Mouse (Mus musculus) left cerebral cortex, postnatal 36 days (tissue): Measurements from ENCODE around the gene Crybb1. TPM values are rescaled to one million over a fixed set of nuclear protein-coding genes. Genes with fewer than 3 reads are reported as not detected.

ENCODE experiments used
- DNase-seq, 2 experiments: peaks; one replicate each; pipeline ENCODE4 v3.0.0; 2021 to 2022; ENCODE audit warnings: low spot score in 2 of 2, mixed read lengths in 1 of 2
- intact Hi-C: fragments of 180-260 bp; cut with DNase I; formaldehyde crosslinking; loops from one replicate; pipeline ENCODE4 v1.15.1; 2025
- total RNA-seq, 2 experiments: library from RNA; stranded (reverse); gene quantifications; 2 replicates each; pipeline ENCODE4 v1.2.3; 2021

The Crybb1 gene
- total RNA-seq, 2 experiments from 2014 or later: 7.1 to 10.0 TPM

- intact Hi-C loops: no loop called here
- DNase-seq: no peak
Observed at GRCm38 (mm10) chr5:112295564-112295963, 39.9 kb downstream of the Crybb1 start.

GRCm38 (mm10) chr5:112296404-112297181 lies 41.0 kb downstream of the Crybb1 start:
- no peak for DNase-seq

GRCm38 (mm10) chr5:112297257-112297656 lies 41.6 kb downstream of the Crybb1 start:
- intact Hi-C loops: no loop called here
- no peak for DNase-seq

More at GRCm38 (mm10) chr5:112296404-112297181, 41.0 kb downstream of the Crybb1 start:
- intact Hi-C loops: no loop called here

DNA sequence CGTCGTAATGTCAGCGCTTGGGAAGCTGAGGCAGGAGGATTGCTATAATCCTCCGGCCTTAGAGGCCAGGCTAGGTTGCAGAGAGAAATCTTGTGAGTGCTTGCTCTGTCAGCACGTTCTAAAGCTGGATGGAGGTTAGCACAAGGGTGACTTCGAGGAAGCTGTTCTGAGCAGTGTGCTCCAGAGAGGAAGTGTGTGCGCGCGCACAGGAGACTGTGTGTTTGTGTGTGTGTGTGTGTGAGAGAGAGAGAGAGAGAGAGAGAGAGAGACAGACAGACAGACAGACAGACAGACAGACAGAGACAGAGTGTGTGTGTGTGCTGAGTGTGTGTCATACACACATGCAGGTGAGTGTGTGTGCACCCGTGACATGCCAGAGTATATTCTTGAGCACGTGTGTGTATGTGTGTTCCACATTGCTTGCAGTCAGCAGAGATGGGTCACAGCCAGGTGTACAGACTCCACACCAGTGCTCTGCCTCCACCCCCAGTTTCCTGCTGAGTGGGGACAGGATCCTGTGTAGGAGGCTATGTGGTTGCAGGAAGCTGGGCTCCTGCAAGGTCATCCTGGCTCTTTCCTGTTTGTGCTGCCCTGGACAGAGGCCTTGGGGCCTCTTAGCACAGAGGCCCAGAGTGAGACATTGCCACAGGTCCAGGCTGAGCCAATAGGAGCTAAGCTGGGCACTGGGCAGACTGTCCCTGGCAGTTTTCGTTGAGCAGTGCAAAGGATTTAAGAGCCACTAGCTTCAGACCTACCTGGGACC lies 42.8 kb downstream of the Crybb1 start:
- intact Hi-C loops: no loop called here

GRCm38 (mm10) chr5:112299399-112299798 lies 43.8 kb downstream of the Crybb1 start:
- no peak for DNase-seq
- intact Hi-C loops: no loop called here

More for the DNA sequence above, 42.8 kb downstream of the Crybb1 start:
- no peak for DNase-seq

DNA sequence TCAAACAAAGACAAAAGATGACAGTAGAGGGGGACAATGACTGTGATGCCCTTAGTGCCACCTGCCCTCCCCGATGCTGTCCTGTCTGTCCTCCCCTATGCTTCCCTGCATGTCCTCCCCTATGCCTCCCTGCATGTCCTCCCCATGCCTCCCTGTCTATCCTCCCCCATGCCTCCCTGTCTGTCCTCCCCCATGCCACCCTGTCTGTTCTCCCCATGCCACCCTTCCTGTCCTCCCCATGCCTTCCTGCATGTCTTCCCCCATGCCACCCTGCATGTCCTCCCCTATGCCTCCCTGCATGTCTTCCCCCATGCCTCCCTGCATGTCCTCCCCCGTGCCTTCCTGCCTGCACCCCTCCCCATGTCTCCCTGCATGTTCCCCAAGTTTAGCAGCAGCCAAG lies 44.5 kb downstream of the Crybb1 start:
- intact Hi-C loops: loop anchor here (2.0 kb wide), 1 partner anchor 21 kb away; no protein-coding TSS in a partner anchor

GRCm38 (mm10) chr5:112300721-112301308 lies 45.2 kb downstream of the Crybb1 start:
- intact Hi-C loops: loop anchor here (2.0 kb wide), 1 partner anchor 20 kb away; no protein-coding TSS in a partner anchor
- DNase-seq: no peak

More for the DNA sequence above, 44.5 kb downstream of the Crybb1 start:
- no peak for DNase-seq

DNA sequence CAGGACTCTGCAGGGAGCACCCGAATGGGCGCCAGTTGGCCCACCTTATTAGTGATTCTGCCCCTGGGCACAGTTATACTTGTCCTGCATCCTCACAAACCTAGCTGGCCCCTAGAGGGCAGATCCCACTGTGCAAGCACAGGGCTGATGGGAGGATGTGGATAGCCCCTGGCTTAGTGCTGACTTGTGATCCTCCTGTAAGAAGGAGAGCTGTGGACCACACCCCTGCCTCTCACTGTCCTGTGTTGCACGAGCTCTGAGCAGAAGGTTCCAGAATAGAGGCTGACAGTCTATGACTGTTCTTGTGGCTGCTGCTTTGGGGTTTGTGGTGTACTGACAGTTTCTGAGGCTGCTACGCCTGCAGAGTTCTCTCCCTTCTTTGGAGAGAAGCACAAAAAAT lies 46.1 kb downstream of the Crybb1 start:
- DNase-seq: no peak
- intact Hi-C loops: loop anchor here (2.0 kb wide), 1 partner anchor 19 kb away; no protein-coding TSS in a partner anchor

DNA sequence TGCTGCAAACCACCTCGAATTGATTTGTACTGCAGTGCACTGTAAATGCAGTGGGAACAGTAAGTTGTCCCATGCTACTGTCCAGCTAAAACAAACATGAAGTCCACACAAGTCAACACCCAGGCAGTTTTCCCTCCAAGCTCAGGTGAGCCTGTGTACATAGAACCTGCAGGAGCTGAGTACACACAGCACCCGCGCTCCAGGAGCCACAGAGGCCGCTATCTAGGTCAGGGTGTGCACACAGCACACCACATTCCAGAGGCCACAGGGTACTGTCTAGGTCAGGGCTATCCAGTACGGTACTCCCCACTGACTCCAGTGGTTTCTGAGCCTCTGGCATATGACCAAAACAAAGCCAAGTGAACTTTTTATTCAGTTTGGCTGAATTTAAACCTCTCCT lies 46.7 kb downstream of the Crybb1 start:
- no peak for DNase-seq
- intact Hi-C loops: no loop called here

GRCm38 (mm10) chr5:112305842-112306241 lies 50.2 kb downstream of the Crybb1 start:
- intact Hi-C loops: no loop called here
- no peak for DNase-seq

DNA sequence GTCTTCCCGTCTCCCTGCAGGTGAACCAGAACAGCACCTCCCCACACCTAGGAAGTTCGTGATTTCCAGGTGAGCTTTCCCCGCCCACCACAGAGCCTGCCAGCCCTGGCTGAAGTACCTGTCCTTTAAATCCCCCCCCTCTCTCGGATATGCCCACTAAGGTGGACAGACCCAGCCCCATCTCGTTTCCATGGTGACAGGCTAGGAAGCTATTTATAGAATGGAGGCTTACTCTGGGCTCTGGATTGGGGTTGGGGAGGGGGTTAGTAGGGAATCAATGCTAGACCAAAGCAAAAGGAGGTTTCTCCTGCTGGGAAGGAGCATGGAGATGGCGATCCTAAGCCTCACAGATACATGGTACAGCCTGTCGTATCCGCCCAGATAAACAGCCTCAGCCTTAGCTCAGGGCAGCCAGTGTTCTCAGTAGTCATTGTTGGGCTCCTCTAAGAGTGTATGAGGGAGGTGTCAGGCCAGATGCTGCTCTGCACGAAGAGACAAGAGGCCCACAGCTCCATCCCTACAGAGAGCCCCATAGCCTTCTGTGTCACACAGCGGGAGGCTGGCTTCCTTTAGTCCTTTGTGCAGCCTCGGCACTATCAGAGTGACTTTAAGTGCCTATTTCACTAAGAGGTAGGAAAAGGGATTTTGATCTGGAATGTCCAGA lies 57.7 kb downstream of the Crybb1 start:
- DNase-seq: no peak
- intact Hi-C loops: no loop called here

GRCm38 (mm10) chr5:112316468-112316867 lies 60.9 kb downstream of the Crybb1 start:
- intact Hi-C loops: no loop called here
- DNase-seq: no peak

GRCm38 (mm10) chr5:112317328-112317727 lies 61.7 kb downstream of the Crybb1 start:
- intact Hi-C loops: no loop called here

More at GRCm38 (mm10) chr5:112317328-112317727, 61.7 kb downstream of the Crybb1 start:
- DNase-seq: no peak

Other genes with a start within 250 kb of the Crybb1 start
- under 1 TPM; 0.59 to 0.95 TPM for gene Cryba4, start 3.3 kb upstream of the Crybb1 start, total RNA-seq
- gene Tpst2, start 20.9 kb downstream of the Crybb1 start, total RNA-seq: 10 to 100 TPM; 32.1 to 46.3 TPM
- 10 to 100 TPM; 44.4 to 46.8 TPM for gene Tfip11, start 70.5 kb downstream of the Crybb1 start, total RNA-seq
- gene Srrd, start 87.2 kb downstream of the Crybb1 start, total RNA-seq: 10 to 100 TPM; 26.5 to 29.7 TPM
- gene Hps4, start 87.3 kb downstream of the Crybb1 start, total RNA-seq: 10 to 100 TPM; 27.8 to 33.6 TPM
- not detected for gene Gm6583, start 100.2 kb downstream of the Crybb1 start, total RNA-seq
- gene Asphd2, start 139.1 kb downstream of the Crybb1 start, total RNA-seq: 100 to 1,000 TPM; 161 to 181 TPM
- not detected for gene Gm6588, start 193.6 kb downstream of the Crybb1 start, total RNA-seq